Mouse (Mus musculus): Measurements from ENCODE around the gene Olfr373. TPM values are rescaled to one million over a fixed set of nuclear protein-coding genes. Genes with fewer than 3 reads are reported as not detected.
"Not testable (repeated sequence)": the region's sequence is repeated elsewhere in the genome, so short reads cannot be mapped to it uniquely, and the experiment has no call there.

The Olfr373 gene
- not detected in 2 replicates for polyA plus RNA-seq (2014; fragmentation: Nextera tagmentation; extraction: Ambion mirVana)

- not testable (repeated sequence) for H3K9ac ChIP-seq (ENCODE audit: low read length); H3K36me3 ChIP-seq (ENCODE audit: control insufficient read depth, insufficient read depth, low read length); H3K27ac ChIP-seq (replicated peaks in 1 of 2; ENCODE audit: control insufficient read depth in 1 of 2, insufficient read depth in 1 of 2, low read depth in 2 of 2, low read length in 2 of 2); H3K9me3 ChIP-seq (ENCODE audit: control insufficient read depth, low read length); H3K4me2 ChIP-seq (ENCODE audit: low read length); H3K27me3 ChIP-seq (ENCODE audit: control insufficient read depth, insufficient read depth, low read length); ATAC-seq (ENCODE audit: insufficient number of reproducible peaks, insufficient read depth, low FRiP score, low read depth); H3K4me1 ChIP-seq (ENCODE audit: control insufficient read depth in 2 of 2, insufficient read depth in 2 of 2, low read length in 2 of 2); H3K4me3 ChIP-seq (ENCODE audit: control insufficient read depth in 1 of 2, insufficient read depth in 1 of 2, low read depth in 1 of 2, low read length in 2 of 2)
Observed at GRCm38 (mm10) chr8:72082877-72083276, at the start of gene Olfr373. Gene Olfr373, plus strand, starts transcription at chr8:72083177.

GRCm38 (mm10) chr8:72040918-72041317, 42.1 kb upstream of the Olfr373 start, which contains the start of gene Olfr372:
Gene Olfr372, plus strand, starts transcription at chr8:72041218.
- WGBS, result 61% methylated on average over 4 of the region's 4 CpGs
- H3K27ac ChIP-seq (replicated peaks in 1 of 2; ENCODE audit: control insufficient read depth in 1 of 2, insufficient read depth in 1 of 2, low read depth in 2 of 2, low read length in 2 of 2); H3K4me1 ChIP-seq (ENCODE audit: control insufficient read depth in 2 of 2, insufficient read depth in 2 of 2, low read length in 2 of 2); H3K36me3 ChIP-seq (ENCODE audit: control insufficient read depth, insufficient read depth, low read length); H3K9ac ChIP-seq (ENCODE audit: low read length); H3K4me3 ChIP-seq (ENCODE audit: control insufficient read depth in 1 of 2, insufficient read depth in 1 of 2, low read depth in 1 of 2, low read length in 2 of 2); ATAC-seq (ENCODE audit: insufficient number of reproducible peaks, insufficient read depth, low FRiP score, low read depth); H3K9me3 ChIP-seq (ENCODE audit: control insufficient read depth, low read length); H3K4me2 ChIP-seq (ENCODE audit: low read length); H3K27me3 ChIP-seq (ENCODE audit: control insufficient read depth, insufficient read depth, low read length): not testable (repeated sequence)

GRCm38 (mm10) chr8:72042493-72042892, 40.5 kb upstream of the Olfr373 start:
- no peaks in the 10 kb centered on the region for H3K9me3 ChIP-seq (ENCODE audit: control insufficient read depth, low read length)
- no peaks in the 10 kb centered on the region for H3K36me3 ChIP-seq (ENCODE audit: control insufficient read depth, insufficient read depth, low read length)
- H3K4me1 ChIP-seq (ENCODE audit: control insufficient read depth in 2 of 2, insufficient read depth in 2 of 2, low read length in 2 of 2), result no peaks in the 10 kb centered on the region
- H3K4me3 ChIP-seq (ENCODE audit: control insufficient read depth in 1 of 2, insufficient read depth in 1 of 2, low read depth in 1 of 2, low read length in 2 of 2), result no peak overlapping the region
- WGBS, result 76% methylated on average over 1 of the region's 1 CpGs
- no peak for ATAC-seq (ENCODE audit: insufficient number of reproducible peaks, insufficient read depth, low FRiP score, low read depth)
- no peak overlapping the region for H3K4me2 ChIP-seq (ENCODE audit: low read length)
- no peaks in the 10 kb centered on the region for H3K27me3 ChIP-seq (ENCODE audit: control insufficient read depth, insufficient read depth, low read length)
- H3K27ac ChIP-seq (replicated peaks in 1 of 2; ENCODE audit: control insufficient read depth in 1 of 2, insufficient read depth in 1 of 2, low read depth in 2 of 2, low read length in 2 of 2), result no peak overlapping the region
- H3K9ac ChIP-seq (ENCODE audit: low read length), result no peak overlapping the region

- H3K36me3 ChIP-seq (ENCODE audit: control insufficient read depth, insufficient read depth, low read length); ATAC-seq (ENCODE audit: insufficient number of reproducible peaks, insufficient read depth, low FRiP score, low read depth): not testable (repeated sequence)
Observed at GRCm38 (mm10) chr8:72054633-72055032, 28.3 kb upstream of the Olfr373 start.

GRCm38 (mm10) chr8:72057643-72058042, 25.3 kb upstream of the Olfr373 start:
- not testable (repeated sequence) for H3K36me3 ChIP-seq (ENCODE audit: control insufficient read depth, insufficient read depth, low read length); ATAC-seq (ENCODE audit: insufficient number of reproducible peaks, insufficient read depth, low FRiP score, low read depth); H3K9ac ChIP-seq (ENCODE audit: low read length); H3K27ac ChIP-seq (replicated peaks in 1 of 2; ENCODE audit: control insufficient read depth in 1 of 2, insufficient read depth in 1 of 2, low read depth in 2 of 2, low read length in 2 of 2); H3K4me1 ChIP-seq (ENCODE audit: control insufficient read depth in 2 of 2, insufficient read depth in 2 of 2, low read length in 2 of 2); H3K4me3 ChIP-seq (ENCODE audit: control insufficient read depth in 1 of 2, insufficient read depth in 1 of 2, low read depth in 1 of 2, low read length in 2 of 2); H3K27me3 ChIP-seq (ENCODE audit: control insufficient read depth, insufficient read depth, low read length); H3K9me3 ChIP-seq (ENCODE audit: control insufficient read depth, low read length); H3K4me2 ChIP-seq (ENCODE audit: low read length)
- WGBS, result 69% methylated on average over 3 of the region's 4 CpGs

More at GRCm38 (mm10) chr8:72054633-72055032, 28.3 kb upstream of the Olfr373 start:
- not testable (repeated sequence) for H3K4me2 ChIP-seq (ENCODE audit: low read length); H3K9ac ChIP-seq (ENCODE audit: low read length); H3K27me3 ChIP-seq (ENCODE audit: control insufficient read depth, insufficient read depth, low read length); H3K27ac ChIP-seq (replicated peaks in 1 of 2; ENCODE audit: control insufficient read depth in 1 of 2, insufficient read depth in 1 of 2, low read depth in 2 of 2, low read length in 2 of 2); H3K4me1 ChIP-seq (ENCODE audit: control insufficient read depth in 2 of 2, insufficient read depth in 2 of 2, low read length in 2 of 2); H3K4me3 ChIP-seq (ENCODE audit: control insufficient read depth in 1 of 2, insufficient read depth in 1 of 2, low read depth in 1 of 2, low read length in 2 of 2); H3K9me3 ChIP-seq (ENCODE audit: control insufficient read depth, low read length)

- H3K27me3 ChIP-seq (ENCODE audit: control insufficient read depth, insufficient read depth, low read length), result not testable (repeated sequence)
Observed at GRCm38 (mm10) chr8:72066819-72067399, 16.1 kb upstream of the Olfr373 start.

DNA sequence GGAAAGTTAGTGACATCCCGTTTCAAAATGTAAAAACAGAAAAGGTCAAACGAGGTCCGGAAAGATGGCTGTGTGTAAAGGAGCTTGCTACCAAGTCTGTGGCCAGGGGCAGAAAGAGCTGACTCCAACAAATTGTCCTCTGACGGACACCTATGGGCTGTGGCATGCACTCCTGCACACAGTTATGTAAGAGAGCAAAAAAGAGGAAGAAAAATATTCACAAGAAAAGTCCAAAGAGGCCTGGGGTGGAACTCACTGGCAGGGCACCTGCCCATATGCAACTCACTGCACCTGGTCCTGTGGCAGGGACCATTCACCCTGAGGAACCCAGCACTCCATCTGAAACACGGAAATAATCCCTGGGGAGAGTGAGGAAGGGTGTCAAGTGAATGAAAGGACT, 1.8 kb downstream of the Olfr373 start:
- Histone ChIP-seq H3K36me3 (ENCODE audit: control insufficient read depth, insufficient read depth, low read length) (no peaks in the 10 kb centered on the region), H3K4me1 (ENCODE audit: control insufficient read depth in 2 of 2, insufficient read depth in 2 of 2, low read length in 2 of 2) (no peaks in the 10 kb centered on the region), H3K9me3 (ENCODE audit: control insufficient read depth, low read length) (no peaks in the 10 kb centered on the region), H3K27me3 (ENCODE audit: control insufficient read depth, insufficient read depth, low read length) (no peaks in the 10 kb centered on the region), H3K4me3 (ENCODE audit: control insufficient read depth in 1 of 2, insufficient read depth in 1 of 2, low read depth in 1 of 2, low read length in 2 of 2) (no peak overlapping the region), H3K4me2 (ENCODE audit: low read length) (no peak overlapping the region), H3K9ac (ENCODE audit: low read length) (no peak overlapping the region), H3K27ac (replicated peaks in 1 of 2; ENCODE audit: control insufficient read depth in 1 of 2, insufficient read depth in 1 of 2, low read depth in 2 of 2, low read length in 2 of 2) (no peak overlapping the region)
- no peak for ATAC-seq (ENCODE audit: insufficient number of reproducible peaks, insufficient read depth, low FRiP score, low read depth)
- 48% methylated on average over 5 of the region's 5 CpGs for WGBS

More at GRCm38 (mm10) chr8:72066819-72067399, 16.1 kb upstream of the Olfr373 start:
- 67% methylated on average over 1 of the region's 1 CpGs for WGBS
- H3K27ac ChIP-seq (replicated peaks in 1 of 2; ENCODE audit: control insufficient read depth in 1 of 2, insufficient read depth in 1 of 2, low read depth in 2 of 2, low read length in 2 of 2); H3K4me3 ChIP-seq (ENCODE audit: control insufficient read depth in 1 of 2, insufficient read depth in 1 of 2, low read depth in 1 of 2, low read length in 2 of 2); H3K9me3 ChIP-seq (ENCODE audit: control insufficient read depth, low read length); H3K36me3 ChIP-seq (ENCODE audit: control insufficient read depth, insufficient read depth, low read length); ATAC-seq (ENCODE audit: insufficient number of reproducible peaks, insufficient read depth, low FRiP score, low read depth); H3K4me1 ChIP-seq (ENCODE audit: control insufficient read depth in 2 of 2, insufficient read depth in 2 of 2, low read length in 2 of 2); H3K4me2 ChIP-seq (ENCODE audit: low read length); H3K9ac ChIP-seq (ENCODE audit: low read length): not testable (repeated sequence)

DNA sequence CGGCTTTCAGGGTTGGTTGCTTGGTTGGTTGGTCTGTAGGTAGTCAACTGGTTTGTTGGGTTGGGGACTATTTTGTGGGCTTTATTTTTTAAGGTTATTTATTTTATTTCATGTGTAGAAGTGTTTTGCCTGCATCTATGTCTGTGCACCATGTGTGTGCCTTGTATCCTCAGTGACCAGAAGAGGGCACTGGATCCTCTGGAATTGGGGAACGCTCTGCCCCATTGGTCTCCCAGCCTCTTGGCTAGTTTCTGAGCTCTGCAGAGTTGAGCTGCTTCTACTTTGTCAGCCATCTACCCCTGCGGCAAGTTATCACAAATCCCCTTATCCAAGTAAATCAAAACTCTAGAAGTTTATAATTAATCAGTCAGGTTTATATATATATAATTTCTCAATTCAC, 4.6 kb downstream of the Olfr373 start:
- H3K9me3 ChIP-seq (ENCODE audit: control insufficient read depth, low read length), result not testable (repeated sequence)

More for the DNA sequence above, 4.6 kb downstream of the Olfr373 start:
- H3K27me3 ChIP-seq (ENCODE audit: control insufficient read depth, insufficient read depth, low read length); ATAC-seq (ENCODE audit: insufficient number of reproducible peaks, insufficient read depth, low FRiP score, low read depth); H3K9ac ChIP-seq (ENCODE audit: low read length); H3K36me3 ChIP-seq (ENCODE audit: control insufficient read depth, insufficient read depth, low read length); H3K4me3 ChIP-seq (ENCODE audit: control insufficient read depth in 1 of 2, insufficient read depth in 1 of 2, low read depth in 1 of 2, low read length in 2 of 2); H3K4me1 ChIP-seq (ENCODE audit: control insufficient read depth in 2 of 2, insufficient read depth in 2 of 2, low read length in 2 of 2); H3K4me2 ChIP-seq (ENCODE audit: low read length); H3K27ac ChIP-seq (replicated peaks in 1 of 2; ENCODE audit: control insufficient read depth in 1 of 2, insufficient read depth in 1 of 2, low read depth in 2 of 2, low read length in 2 of 2): not testable (repeated sequence)
- WGBS, result 83% methylated on average over 3 of the region's 3 CpGs
